Mouse (Mus musculus): Measurements from ENCODE around the gene Ccl8. TPM values are rescaled to one million over a fixed set of nuclear protein-coding genes. Genes with fewer than 3 reads are reported as not detected.

The Ccl8 gene
- not detected in 2 replicates for polyA plus RNA-seq (2014; fragmentation: Nextera tagmentation; extraction: Ambion mirVana)

DNA sequence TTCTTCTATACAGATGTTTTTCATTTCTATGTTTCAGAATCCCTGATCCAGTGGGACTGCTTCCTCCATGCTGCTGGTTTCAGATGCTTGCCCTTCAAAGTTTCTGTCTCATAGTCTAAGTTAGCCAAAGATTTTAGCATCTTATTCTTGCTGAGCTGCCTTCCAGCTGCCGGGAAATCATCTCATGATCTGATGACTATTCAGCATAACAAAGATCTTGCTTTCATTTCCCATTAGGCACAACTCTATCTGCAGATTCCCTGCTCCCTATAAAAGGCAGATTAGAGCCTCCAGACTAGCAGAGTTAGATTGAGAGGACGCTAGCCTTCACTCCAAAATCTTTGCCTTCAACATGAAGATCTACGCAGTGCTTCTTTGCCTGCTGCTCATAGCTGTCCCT, at the start of gene Ccl8:
Gene Ccl8 (plus strand): TSS at position 301 of the 400 bp plus-strand sequence.
- Histone ChIP-seq H3K27me3 (ENCODE audit: control insufficient read depth, insufficient read depth, low read length) (no peaks in the 10 kb centered on the region), H3K36me3 (ENCODE audit: control insufficient read depth, insufficient read depth, low read length) (no peaks in the 10 kb centered on the region), H3K4me1 (ENCODE audit: control insufficient read depth, insufficient read depth, low read length) (no peaks in the 10 kb centered on the region), H3K4me2 (ENCODE audit: low read depth, low read length) (no peak within 1 kb of the TSS), H3K4me3 (ENCODE audit: low read depth, low read length) (no peak within 1 kb of the TSS), H3K27ac (ENCODE audit: low read depth, low read length) (no peak within 1 kb of the TSS), H3K9me3 (ENCODE audit: control insufficient read depth, low read length) (no peaks in the 10 kb centered on the region), H3K9ac (replicated peaks; ENCODE audit: low read depth, low read length) (no peak within 1 kb of the TSS)
- ATAC-seq (ENCODE audit: low read depth) = no peak
- WGBS = 90% methylated on average over 3 of the region's 3 CpGs

DNA sequence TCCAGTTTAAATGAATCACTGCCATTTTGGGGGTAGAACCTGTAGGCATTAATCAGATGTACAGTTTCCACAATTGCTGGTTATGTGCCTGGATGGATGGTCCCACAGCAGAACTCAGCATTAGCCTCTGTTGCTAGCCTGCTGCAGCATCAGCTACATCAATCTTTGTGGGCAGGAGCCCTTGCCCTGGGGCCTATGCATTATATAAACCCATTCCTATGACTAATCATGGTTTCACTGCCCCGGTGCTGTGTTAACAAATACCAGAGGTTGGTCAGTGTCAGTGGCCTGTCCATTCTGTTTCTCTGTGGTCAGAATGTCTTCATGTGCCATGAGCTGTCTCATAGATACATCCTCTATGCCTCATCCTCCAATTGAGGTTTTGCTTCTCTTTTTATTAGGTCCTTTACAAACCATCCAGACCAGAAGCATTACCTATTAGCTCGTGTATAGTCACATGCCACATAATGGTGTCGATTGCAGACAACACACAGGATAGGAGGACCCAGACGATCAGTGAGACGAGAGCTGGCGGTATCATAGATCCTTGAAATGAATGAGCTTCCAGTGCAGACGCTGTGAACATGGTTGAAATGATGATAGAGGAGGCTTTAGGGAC, 47.9 kb upstream of the Ccl8 start:
- H3K27me3 ChIP-seq (ENCODE audit: control insufficient read depth, insufficient read depth, low read length) = no peaks in the 10 kb centered on the region
- WGBS = 76% methylated on average over 7 of the region's 7 CpGs
- H3K4me3 ChIP-seq (ENCODE audit: low read depth, low read length) = no peak overlapping the region
- no peaks in the 10 kb centered on the region for H3K4me1 ChIP-seq (ENCODE audit: control insufficient read depth, insufficient read depth, low read length)
- H3K27ac ChIP-seq (ENCODE audit: low read depth, low read length) = no peak overlapping the region
- no peak for ATAC-seq (ENCODE audit: low read depth)
- H3K4me2 ChIP-seq (ENCODE audit: low read depth, low read length) = no peak overlapping the region
- no peaks in the 10 kb centered on the region for H3K36me3 ChIP-seq (ENCODE audit: control insufficient read depth, insufficient read depth, low read length)
- no peaks in the 10 kb centered on the region for H3K9me3 ChIP-seq (ENCODE audit: control insufficient read depth, low read length)
- H3K9ac ChIP-seq (replicated peaks; ENCODE audit: low read depth, low read length) = no peak overlapping the region

DNA sequence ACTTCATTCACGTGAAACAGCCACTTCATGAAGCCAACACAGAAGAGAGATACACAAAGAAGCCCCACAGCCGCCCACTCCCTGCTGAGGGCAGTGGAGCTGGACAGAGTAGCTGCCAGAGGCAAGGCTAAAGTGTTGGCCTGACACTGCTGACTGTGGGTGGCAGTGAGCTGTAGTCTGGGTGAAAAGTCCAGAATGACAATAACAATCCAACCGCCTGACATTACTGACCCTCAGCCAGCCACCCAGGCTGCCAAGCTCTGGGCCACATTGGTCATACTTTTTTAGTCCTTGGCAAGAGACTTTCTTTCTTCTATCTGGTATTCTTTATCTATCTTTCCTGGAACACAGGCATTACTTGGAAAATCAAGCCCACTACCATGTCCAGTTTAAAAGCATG, 43.9 kb upstream of the Ccl8 start:
- 85% methylated on average over 3 of the region's 3 CpGs for WGBS
- no peak overlapping the region for H3K4me3 ChIP-seq (ENCODE audit: low read depth, low read length)
- no peak for ATAC-seq (ENCODE audit: low read depth)
- no peak overlapping the region for H3K4me2 ChIP-seq (ENCODE audit: low read depth, low read length)
- no peak overlapping the region for H3K9ac ChIP-seq (replicated peaks; ENCODE audit: low read depth, low read length)
- H3K9me3 ChIP-seq (ENCODE audit: control insufficient read depth, low read length) = no peaks in the 10 kb centered on the region
- no peak overlapping the region for H3K27ac ChIP-seq (ENCODE audit: low read depth, low read length)
- H3K27me3 ChIP-seq (ENCODE audit: control insufficient read depth, insufficient read depth, low read length) = no peaks in the 10 kb centered on the region
- no peaks in the 10 kb centered on the region for H3K4me1 ChIP-seq (ENCODE audit: control insufficient read depth, insufficient read depth, low read length)
- no peaks in the 10 kb centered on the region for H3K36me3 ChIP-seq (ENCODE audit: control insufficient read depth, insufficient read depth, low read length)

DNA sequence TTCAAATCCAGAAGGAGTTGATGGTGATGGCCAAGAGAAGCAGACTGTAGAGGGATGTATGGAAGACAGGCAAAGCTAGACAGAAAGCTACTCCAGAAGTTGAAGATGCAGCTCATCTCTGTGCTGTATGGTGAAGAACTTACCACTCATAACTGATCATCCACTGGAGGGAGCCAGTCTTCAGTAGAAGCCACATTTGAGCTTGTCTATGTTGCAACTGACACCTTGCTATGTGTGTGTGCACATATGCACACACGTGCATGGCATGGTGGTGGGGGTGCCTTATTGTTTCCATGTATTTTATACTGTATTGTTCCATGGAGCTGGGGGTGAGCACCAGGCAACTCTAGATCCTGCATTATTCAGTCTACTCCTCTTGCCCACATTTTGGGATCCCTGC, 42.6 kb upstream of the Ccl8 start:
- Histone ChIP-seq H3K36me3 (ENCODE audit: control insufficient read depth, insufficient read depth, low read length) (no peaks in the 10 kb centered on the region), H3K4me3 (ENCODE audit: low read depth, low read length) (no peak overlapping the region), H3K9me3 (ENCODE audit: control insufficient read depth, low read length) (no peaks in the 10 kb centered on the region), H3K27ac (ENCODE audit: low read depth, low read length) (no peak overlapping the region), H3K27me3 (ENCODE audit: control insufficient read depth, insufficient read depth, low read length) (no peaks in the 10 kb centered on the region), H3K4me2 (ENCODE audit: low read depth, low read length) (no peak overlapping the region), H3K4me1 (ENCODE audit: control insufficient read depth, insufficient read depth, low read length) (no peaks in the 10 kb centered on the region), H3K9ac (replicated peaks; ENCODE audit: low read depth, low read length) (no peak overlapping the region)
- 89% methylated on average over 1 of the region's 1 CpGs for WGBS
- no peak for ATAC-seq (ENCODE audit: low read depth)

DNA sequence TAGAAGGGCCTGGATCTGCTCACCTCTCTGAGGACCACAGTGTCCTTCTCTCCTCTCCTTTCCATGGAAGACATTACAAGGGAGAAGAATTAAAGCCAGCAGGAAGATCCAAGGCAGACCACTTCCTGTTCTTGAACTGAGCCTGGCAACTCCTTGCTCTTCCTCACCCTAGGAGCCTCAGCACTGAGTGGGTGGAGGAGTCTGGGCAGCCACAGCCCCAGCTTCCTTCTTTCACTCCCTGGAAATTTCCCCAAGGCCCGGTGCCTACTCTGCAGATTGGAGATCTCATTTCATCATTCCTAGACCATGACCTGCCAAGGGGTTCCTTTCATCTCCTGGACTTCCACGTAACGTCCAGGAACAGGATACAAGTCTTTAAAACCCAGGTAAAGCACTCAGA, 42.0 kb upstream of the Ccl8 start:
- ATAC-seq (ENCODE audit: low read depth) = no peak
- H3K27ac ChIP-seq (ENCODE audit: low read depth, low read length) = no peak overlapping the region
- no peaks in the 10 kb centered on the region for H3K36me3 ChIP-seq (ENCODE audit: control insufficient read depth, insufficient read depth, low read length)
- H3K4me1 ChIP-seq (ENCODE audit: control insufficient read depth, insufficient read depth, low read length) = no peaks in the 10 kb centered on the region
- H3K4me2 ChIP-seq (ENCODE audit: low read depth, low read length) = no peak overlapping the region
- H3K9me3 ChIP-seq (ENCODE audit: control insufficient read depth, low read length) = no peaks in the 10 kb centered on the region
- no peak overlapping the region for H3K9ac ChIP-seq (replicated peaks; ENCODE audit: low read depth, low read length)
- H3K27me3 ChIP-seq (ENCODE audit: control insufficient read depth, insufficient read depth, low read length) = no peaks in the 10 kb centered on the region
- WGBS = 80% methylated on average over 3 of the region's 3 CpGs
- no peak overlapping the region for H3K4me3 ChIP-seq (ENCODE audit: low read depth, low read length)

DNA sequence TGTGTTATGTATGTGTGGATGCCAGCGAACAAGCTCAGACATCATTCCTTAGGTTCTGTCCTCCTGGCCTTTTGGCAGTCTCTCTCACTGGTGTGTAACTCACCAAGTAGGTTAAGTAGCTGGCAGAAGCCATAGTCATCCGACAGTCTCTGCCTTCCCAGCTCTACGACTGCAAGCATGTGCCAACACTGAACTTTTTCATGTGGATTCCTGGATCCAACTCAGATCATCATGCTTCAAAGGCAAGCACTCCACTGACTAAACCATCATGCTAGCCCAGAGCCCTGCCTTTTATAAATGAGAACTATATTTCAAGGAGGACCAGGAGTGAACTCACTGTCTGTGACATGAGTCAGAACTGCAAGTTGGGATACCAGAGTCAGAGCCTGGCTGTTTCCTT, 41.3 kb upstream of the Ccl8 start:
- no peak overlapping the region for H3K27ac ChIP-seq (ENCODE audit: low read depth, low read length)
- no peaks in the 10 kb centered on the region for H3K4me1 ChIP-seq (ENCODE audit: control insufficient read depth, insufficient read depth, low read length)
- no peak overlapping the region for H3K9ac ChIP-seq (replicated peaks; ENCODE audit: low read depth, low read length)
- no peak overlapping the region for H3K4me2 ChIP-seq (ENCODE audit: low read depth, low read length)
- ATAC-seq (ENCODE audit: low read depth) = no peak
- WGBS = 94% methylated on average over 3 of the region's 3 CpGs
- no peak overlapping the region for H3K4me3 ChIP-seq (ENCODE audit: low read depth, low read length)
- H3K9me3 ChIP-seq (ENCODE audit: control insufficient read depth, low read length) = no peaks in the 10 kb centered on the region
- H3K27me3 ChIP-seq (ENCODE audit: control insufficient read depth, insufficient read depth, low read length) = no peaks in the 10 kb centered on the region
- no peaks in the 10 kb centered on the region for H3K36me3 ChIP-seq (ENCODE audit: control insufficient read depth, insufficient read depth, low read length)

DNA sequence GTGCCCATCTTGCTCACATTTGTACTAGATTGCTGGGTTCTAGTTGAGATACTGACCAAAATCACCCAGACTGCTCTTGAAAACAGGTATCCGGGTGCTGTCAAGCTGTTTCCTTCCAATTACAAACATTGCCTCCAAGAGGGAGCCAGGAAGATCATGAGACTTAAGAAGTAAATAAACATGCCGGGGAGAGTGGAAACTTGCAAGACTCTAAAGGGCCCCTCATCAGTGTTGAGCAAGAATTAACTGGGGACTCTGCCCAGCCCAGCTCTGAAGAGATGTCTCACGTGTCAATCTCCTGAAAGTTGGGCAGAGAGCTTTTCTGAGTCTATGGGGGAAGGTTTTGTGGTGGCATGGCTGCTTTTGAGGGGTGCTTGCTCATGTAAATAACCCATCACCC, 38.0 kb upstream of the Ccl8 start:
- Histone ChIP-seq H3K4me3 (ENCODE audit: low read depth, low read length) (no peak overlapping the region), H3K27me3 (ENCODE audit: control insufficient read depth, insufficient read depth, low read length) (no peaks in the 10 kb centered on the region), H3K9ac (replicated peaks; ENCODE audit: low read depth, low read length) (no peak overlapping the region), H3K4me2 (ENCODE audit: low read depth, low read length) (no peak overlapping the region), H3K27ac (ENCODE audit: low read depth, low read length) (no peak overlapping the region), H3K36me3 (ENCODE audit: control insufficient read depth, insufficient read depth, low read length) (no peaks in the 10 kb centered on the region), H3K9me3 (ENCODE audit: control insufficient read depth, low read length) (no peaks in the 10 kb centered on the region), H3K4me1 (ENCODE audit: control insufficient read depth, insufficient read depth, low read length) (no peaks in the 10 kb centered on the region)
- WGBS = 73% methylated on average over 3 of the region's 3 CpGs
- no peak for ATAC-seq (ENCODE audit: low read depth)

DNA sequence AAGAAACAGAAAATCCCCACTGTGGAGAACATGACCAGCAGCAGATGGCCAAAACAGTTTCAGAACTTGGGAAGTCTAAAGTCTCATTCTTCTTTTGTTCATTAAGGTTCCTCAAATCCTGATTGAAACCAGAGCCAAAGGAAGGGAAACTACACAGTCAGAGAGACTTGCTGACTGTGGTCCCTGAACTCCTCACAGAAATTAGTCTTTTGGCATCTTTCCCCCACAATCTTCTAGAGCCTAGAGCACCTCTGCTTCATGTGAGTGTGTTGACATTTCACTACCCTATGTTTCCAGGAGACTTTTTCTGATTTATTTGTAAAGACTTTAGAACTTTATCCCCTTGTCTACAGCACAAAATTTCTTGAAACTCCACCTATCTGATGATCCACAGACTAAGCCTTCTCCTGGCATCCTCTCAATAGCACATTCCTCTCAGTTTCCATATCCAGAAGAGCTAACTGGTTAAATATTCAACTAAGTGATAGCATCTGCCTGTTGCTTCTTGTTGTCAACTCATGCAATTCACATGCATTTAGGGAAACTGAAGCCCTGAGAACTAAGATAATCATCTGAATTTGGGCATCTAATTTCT, 36.8 kb upstream of the Ccl8 start:
- no peaks in the 10 kb centered on the region for H3K9me3 ChIP-seq (ENCODE audit: control insufficient read depth, low read length)
- H3K9ac ChIP-seq (replicated peaks; ENCODE audit: low read depth, low read length) = no peak overlapping the region
- H3K27ac ChIP-seq (ENCODE audit: low read depth, low read length) = no peak overlapping the region
- H3K4me2 ChIP-seq (ENCODE audit: low read depth, low read length) = no peak overlapping the region
- no peaks in the 10 kb centered on the region for H3K4me1 ChIP-seq (ENCODE audit: control insufficient read depth, insufficient read depth, low read length)
- no peak overlapping the region for H3K4me3 ChIP-seq (ENCODE audit: low read depth, low read length)
- no peaks in the 10 kb centered on the region for H3K27me3 ChIP-seq (ENCODE audit: control insufficient read depth, insufficient read depth, low read length)
- no peaks in the 10 kb centered on the region for H3K36me3 ChIP-seq (ENCODE audit: control insufficient read depth, insufficient read depth, low read length)
- no peak for ATAC-seq (ENCODE audit: low read depth)

DNA sequence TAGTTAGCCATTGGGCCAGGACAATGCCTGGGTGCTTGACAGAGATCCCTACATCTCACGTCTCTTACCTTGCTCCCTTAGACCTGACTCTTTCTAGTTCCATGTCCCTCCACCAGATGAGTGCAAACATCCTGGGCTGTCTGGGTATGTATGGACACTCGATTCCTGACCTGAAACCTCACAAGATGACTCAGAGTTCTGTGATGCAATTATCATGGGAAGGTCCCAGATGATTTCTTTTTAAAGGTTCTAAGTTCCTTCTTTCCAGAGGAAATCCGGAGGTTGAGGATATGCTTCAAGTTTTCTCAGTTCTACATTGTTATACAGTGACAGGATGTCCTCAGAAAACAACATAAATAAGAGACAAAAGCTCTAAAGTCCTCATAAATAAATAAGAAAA, 34.1 kb upstream of the Ccl8 start:
- ATAC-seq (ENCODE audit: low read depth) = no peak
- 85% methylated on average over 3 of the region's 3 CpGs for WGBS
- no peak overlapping the region for H3K4me3 ChIP-seq (ENCODE audit: low read depth, low read length)
- no peak overlapping the region for H3K9ac ChIP-seq (replicated peaks; ENCODE audit: low read depth, low read length)
- no peak overlapping the region for H3K4me2 ChIP-seq (ENCODE audit: low read depth, low read length)
- no peaks in the 10 kb centered on the region for H3K9me3 ChIP-seq (ENCODE audit: control insufficient read depth, low read length)
- no peaks in the 10 kb centered on the region for H3K27me3 ChIP-seq (ENCODE audit: control insufficient read depth, insufficient read depth, low read length)
- no peaks in the 10 kb centered on the region for H3K36me3 ChIP-seq (ENCODE audit: control insufficient read depth, insufficient read depth, low read length)
- H3K4me1 ChIP-seq (ENCODE audit: control insufficient read depth, insufficient read depth, low read length) = no peaks in the 10 kb centered on the region
- no peak overlapping the region for H3K27ac ChIP-seq (ENCODE audit: low read depth, low read length)
